Mouse (Mus musculus): ENCODE results near the gene Nol4l. TPM values are rescaled to one million over a fixed set of nuclear protein-coding genes. Genes with fewer than 3 reads are reported as not detected.
A peak's percentile ranks its signal among the peaks of the same experiment; 100 is the strongest.

Gene Nol4l
- total RNA-seq, 2 experiments from 2014 or later: 44.8 to 46.8 TPM

DNA sequence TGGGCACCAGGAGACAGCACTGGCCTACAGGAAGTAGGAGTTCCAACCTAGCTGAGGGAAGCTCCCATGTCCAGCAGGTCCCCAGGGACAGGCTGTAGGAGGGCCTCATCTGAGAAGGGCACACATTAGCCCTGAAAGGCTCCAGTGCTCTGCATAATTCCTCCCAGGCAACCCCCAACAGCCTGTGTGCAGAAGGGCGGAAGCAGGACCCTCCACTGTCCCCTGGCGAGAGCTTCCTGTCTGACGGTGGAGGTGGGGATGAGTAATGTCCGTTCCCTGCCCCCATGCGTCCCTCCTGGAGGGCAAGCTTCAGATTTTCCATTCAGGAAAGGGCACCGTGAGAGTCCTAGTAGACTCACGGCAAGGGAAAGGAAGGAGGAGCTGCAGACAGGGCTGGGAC lies 97.3 kb downstream of the Nol4l start:
- DNase-seq (ENCODE audit: low spot score in 2 of 2): no peak
- intact Hi-C loops (cut with DNase I): no loop called here

DNA sequence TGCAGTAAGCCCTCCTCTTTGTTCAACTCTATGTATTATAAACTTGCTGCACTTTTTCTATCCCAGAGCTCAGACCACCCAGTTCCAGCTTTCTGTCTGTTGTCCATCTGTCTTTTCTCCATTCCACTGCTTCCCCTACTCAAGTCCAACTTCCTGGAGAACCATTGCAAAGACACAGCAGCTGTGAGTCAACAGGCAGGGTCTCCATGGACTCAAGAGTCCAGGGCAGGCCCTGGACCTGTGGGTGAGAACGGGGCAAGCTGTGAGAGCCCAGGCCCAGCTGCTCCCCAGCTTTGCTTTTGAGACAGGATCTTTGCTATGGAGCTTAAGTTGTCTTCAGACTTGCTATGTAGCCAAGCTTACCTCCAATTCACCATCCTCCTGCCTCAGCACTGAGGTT lies 99.2 kb downstream of the Nol4l start:
- intact Hi-C loops (cut with DNase I): no loop called here
- no peak for DNase-seq (ENCODE audit: low spot score in 2 of 2)

DNA sequence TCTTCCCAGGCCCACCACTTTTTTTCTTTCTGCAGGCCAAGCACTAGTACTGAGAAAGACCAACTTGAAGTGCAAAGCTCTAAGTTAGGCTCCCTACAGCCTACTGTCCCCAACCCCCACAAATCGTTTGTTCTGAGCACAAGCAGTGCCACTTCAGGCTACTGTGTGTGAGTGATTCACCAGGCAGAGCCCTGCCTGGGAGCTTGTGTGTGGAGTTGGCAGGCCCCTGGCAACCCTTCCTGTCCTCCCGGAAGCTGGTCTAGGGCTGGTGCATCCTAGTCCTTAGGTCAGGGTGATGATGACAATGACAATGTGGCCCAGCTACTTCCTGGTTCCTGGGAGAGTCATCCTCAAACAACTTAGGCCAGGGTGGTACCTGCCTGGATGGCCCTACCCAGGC lies 101.3 kb downstream of the Nol4l start:
- intact Hi-C loops (cut with DNase I): no loop called here
- DNase-seq (ENCODE audit: low spot score in 2 of 2): peak in 1 of 2 experiments; percentile 44

DNA sequence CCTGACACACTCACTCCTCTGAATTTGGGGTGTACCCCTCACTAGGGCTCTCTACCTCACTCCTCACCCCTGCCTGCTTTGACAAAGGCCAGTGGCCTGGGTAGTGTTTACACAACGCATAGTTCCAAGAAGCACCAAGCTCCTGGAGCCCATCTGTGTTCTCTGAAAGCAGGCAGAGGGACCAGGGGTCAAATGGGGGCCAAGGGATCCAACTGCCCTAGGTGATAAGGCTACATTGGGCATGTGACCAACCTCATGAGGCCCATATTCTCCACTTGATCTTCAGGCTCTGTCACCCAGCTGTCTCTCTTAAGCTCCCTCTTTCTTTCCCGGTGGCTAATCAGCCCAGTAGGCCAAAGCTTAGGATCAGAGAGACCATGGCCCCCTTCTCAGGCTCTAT lies 102.8 kb downstream of the Nol4l start:
- intact Hi-C loops (cut with DNase I): no loop called here
- DNase-seq (ENCODE audit: low spot score in 2 of 2): no peak

DNA sequence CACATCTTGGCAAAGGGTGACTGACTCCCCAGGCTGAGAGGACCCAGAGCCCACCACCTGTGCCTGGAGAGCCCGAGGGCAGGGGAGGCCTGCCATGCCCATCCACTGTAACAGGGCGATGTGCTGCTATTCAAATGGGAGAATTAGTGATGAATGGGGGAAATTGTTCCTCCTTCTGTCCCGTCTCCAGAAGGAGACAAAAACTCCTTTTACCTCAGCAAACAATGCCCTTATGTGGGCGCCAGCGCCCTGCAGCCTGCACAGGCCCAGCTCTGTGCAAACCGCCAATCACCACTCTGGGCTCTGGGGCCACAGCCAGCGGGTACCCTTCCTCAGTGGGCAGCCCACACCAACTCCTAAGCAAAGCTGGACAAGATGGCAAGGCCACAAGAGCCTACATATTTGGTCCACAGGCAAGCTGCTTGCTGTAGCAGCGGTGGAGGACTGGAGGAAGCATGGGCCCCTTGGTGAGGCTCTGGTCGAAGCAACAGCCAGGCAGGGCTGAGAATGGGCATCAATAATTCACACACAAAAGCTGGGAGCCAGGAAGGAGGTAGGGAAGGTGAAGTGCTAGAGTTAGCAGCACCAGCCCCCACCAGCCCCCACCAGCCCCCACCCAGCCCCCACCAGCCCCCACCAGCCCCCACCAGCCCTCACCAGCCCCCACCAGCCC lies 103.6 kb downstream of the Nol4l start:
- DNase-seq (ENCODE audit: low spot score in 2 of 2): peak; percentile 48 to 65
- intact Hi-C loops (cut with DNase I): no loop called here

DNA sequence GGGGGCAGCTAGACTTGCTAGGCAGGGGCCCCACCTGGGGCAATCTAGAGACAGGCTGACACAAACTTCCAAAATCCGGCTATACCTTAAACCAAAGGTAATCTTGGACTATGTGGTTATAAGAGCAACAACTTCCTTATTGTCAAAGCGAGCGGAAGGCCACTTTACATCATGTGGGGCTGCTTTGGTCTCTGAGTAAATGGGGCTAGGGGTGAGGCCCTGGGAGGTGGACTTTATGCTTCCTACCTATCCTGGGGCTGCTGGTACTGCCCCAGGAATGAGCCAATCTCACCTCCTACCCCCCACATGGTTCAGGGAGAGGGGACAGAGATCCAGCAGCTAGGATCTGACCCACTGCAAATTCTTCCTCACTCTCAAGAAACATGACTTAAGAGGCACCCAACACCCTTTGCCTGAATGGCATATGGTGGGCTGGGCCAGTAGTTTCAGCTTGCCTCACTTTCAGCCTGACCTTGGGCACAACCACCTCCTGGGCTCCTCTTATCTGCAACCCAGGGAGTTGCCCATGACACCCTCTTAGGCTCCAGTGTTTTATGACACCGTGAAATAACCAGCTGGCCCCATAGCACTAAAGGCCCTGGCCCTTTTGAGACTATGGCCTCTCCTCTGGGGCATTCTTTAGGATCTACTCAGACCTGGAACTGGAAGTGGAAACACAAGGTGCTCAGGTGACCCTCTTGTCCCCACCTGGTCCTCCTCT lies 104.5 kb downstream of the Nol4l start:
- no peak for DNase-seq (ENCODE audit: low spot score in 2 of 2)
- intact Hi-C loops (cut with DNase I): no loop called here

DNA sequence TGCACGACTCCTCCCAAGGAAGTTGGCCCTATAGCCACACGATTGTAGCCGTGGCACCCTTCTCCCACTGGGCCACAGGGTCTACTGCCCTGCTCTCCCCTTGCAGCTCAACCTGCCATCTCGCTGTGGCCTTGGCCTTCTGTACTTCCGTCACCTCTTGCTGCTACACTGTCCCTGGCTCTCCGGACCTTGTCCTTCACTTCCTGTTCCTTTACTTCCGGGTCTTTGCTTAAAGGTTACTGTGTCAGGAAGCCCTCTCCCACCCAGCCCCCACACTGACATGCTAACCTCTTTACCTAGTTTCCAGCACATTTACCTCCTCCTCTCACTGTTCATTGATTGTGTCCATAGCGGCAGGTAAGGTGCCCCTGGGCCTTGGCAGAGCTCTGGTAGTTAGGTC lies 105.2 kb downstream of the Nol4l start:
- no peak for DNase-seq (ENCODE audit: low spot score in 2 of 2)
- intact Hi-C loops (cut with DNase I): no loop called here

DNA sequence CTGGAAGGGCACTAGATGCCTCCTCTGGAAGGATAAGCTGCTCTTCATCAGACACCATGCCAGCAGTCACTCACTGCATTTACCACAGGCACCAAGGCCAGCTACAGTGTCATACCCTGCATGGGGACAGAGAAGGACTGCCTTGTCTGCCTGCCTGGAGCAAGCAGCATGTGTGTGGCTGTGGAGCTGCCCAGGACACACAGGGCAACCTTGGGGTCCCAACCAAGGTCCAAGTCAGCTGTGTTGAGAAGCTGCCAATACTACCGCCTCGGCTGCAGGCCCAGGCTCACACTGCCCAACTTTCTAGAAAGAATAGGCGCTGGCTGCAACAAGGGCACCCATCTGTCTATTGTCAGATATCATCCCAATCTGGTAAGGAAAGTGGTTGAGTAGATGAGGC lies 106.7 kb downstream of the Nol4l start:
- DNase-seq (ENCODE audit: low spot score in 2 of 2): no peak
- intact Hi-C loops (cut with DNase I): no loop called here

DNA sequence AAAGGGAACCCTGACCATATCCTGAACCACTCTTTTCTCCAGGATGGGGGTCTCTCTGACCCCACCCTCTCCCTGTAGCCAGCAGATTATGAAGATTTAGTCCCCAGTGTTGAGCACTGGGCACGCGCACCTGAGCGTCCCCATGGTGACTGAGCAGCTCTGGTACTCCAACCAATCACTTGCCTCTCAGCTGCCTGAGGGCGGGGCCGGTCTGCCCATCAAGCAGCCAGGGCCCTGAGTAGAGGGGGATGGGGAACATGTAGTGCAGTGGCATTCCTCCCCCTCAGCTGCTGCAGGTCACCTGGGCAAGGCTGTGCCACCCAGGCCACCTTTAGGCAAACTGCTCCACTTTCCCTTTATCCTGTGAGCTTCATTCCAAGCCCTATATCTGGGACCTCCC lies 107.7 kb downstream of the Nol4l start:
- peak; percentile 59 to 66 for DNase-seq (ENCODE audit: low spot score in 2 of 2)
- intact Hi-C loops (cut with DNase I): no loop called here

DNA sequence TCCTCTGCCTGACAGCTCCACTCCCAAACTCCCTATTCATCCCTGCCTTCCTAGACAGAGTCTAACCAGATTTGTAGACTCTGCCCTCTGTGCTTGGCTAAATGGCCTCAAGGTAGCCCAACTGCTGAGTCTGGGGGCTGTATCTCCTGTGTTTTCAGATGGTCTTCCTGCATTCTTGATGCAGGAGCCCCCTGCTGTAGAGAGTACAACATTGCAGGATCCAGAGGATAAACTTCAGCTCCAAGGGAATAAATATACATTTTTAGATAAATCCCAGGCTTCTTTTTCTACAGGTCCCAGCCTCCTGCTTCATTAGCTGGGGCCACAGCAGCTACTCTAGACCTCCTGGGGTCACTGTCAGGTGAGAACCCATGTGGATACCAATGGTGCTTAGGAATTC lies 108.5 kb downstream of the Nol4l start:
- intact Hi-C loops (cut with DNase I): no loop called here
- no peak for DNase-seq (ENCODE audit: low spot score in 2 of 2)

DNA sequence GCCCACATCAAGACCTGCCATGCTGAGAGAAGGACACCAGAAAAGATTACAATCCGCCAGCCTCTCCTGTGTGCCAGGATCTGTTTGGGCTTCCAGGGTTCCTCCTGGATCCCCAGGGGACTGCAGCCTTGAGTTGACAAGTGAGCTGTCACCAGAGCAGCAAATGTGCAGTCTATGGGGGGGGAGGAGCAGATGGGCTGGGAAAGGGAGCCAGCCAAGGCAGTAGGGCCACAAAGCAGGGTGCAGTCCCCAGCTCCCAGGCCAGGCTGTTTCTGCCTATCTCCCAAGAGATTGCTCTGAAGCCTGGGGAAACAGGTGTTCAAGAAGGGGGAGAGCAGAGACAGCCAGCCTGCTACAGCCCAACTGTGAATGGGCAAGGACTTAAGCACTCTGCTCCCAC lies 111.4 kb downstream of the Nol4l start:
- intact Hi-C loops (cut with DNase I): no loop called here

DNA sequence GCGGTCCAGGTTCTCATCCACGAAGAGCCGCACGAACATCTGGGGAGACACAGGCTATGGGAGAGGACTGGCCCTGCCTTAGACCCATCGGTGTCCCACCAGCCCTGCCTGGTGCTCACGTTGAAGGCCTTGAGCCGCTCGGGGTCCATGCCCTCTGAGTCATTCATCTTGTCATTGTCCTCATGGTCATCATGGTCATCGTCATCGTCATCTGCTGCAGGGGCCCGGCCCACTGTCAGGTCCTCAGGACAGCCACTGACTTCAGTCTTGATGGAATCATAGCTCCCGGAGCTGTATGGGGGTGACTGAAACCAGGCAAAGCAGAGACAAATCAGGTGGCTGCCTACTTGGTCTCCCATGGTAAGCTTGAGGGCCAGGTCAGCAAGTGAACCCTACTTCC lies 111.9 kb downstream of the Nol4l start:
- DNase-seq (ENCODE audit: low spot score in 2 of 2): no peak
- intact Hi-C loops (cut with DNase I): no loop called here

More for the DNA sequence above, 111.4 kb downstream of the Nol4l start:
- no peak for DNase-seq (ENCODE audit: low spot score in 2 of 2)

DNA sequence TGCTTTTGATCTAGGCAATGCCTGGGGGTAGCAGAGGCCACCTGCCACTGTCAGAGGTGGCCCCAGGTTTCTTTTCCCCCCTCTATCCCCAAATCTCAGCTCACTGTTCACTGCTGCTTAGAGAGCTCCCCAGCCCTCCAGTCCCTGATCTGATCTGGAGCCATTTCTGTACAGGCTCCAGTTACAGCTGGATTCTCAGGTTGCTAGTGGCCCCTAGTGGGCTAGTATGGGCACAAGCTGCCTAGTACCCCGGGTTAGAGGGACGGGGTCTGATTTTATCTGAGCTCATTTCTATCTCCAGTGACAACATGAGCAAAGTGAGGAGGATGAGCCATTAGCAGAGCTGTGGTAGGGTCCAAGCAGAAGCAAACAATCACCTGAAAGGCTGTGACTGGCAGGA lies 115.2 kb downstream of the Nol4l start:
- intact Hi-C loops (cut with DNase I): no loop called here
- DNase-seq (ENCODE audit: low spot score in 2 of 2): no peak

DNA sequence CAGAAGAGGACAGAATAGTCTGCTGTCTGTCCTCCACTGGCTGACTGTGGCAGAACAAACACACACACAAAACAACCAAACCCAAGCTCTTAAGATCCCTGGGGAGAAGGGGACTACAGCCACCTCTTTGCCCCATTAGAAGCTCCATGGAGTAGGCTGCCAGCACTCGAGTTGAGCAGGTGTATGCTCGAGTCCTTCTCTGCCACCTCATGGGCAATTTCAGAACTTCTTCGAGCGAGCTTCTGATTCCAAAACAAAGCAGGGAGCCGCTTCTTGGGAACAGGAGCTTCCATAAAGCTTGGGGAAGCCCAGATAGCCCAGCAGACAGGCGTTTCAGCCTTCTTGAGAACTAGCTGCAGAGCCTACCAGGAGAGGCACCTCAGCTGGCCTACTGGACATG lies 117.2 kb downstream of the Nol4l start:
- intact Hi-C loops (cut with DNase I): no loop called here
- DNase-seq (ENCODE audit: low spot score in 2 of 2): no peak

DNA sequence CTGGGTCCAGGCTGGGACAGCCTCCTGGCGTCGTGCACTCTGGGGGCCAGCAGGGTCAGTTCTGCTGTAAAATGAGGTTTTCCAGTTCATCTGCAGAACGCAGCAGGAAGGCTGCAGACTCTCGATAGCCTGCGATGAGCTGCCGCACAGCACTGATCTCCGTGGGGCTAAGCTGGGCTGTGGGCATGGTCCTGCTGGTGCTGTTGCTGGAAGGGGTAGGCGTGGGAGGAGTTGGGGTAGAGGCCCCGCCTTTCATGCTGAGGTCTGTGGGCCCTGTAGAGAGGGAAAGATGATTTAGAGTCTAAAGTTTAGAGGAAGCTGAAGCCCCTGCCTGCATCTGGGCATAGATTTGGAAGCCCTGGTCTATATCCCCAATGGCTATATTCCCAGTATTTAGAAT lies 118.2 kb downstream of the Nol4l start:
- intact Hi-C loops (cut with DNase I): no loop called here

DNA sequence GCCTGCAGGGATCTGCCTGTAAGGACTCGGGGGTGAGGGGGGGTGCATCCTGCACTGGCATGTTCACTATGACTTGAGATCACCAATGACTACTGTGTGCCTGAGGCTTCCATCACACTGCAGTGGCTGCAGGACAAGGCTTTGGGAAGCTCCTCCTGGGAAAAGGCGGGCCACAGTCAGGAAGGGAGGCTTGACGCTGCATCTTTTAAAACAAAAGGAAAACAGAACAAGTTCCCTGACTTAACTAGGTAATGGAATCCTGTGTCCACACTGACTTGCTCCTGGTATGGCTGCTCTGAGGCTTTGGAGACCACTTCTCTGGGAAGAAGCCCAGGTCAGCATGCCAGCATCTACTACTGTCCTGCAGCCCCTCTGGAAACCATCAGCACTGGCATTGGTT lies 120.8 kb downstream of the Nol4l start:
- DNase-seq (ENCODE audit: low spot score in 2 of 2): no peak
- intact Hi-C loops (cut with DNase I): no loop called here

More for the DNA sequence above, 118.2 kb downstream of the Nol4l start:
- no peak for DNase-seq (ENCODE audit: low spot score in 2 of 2)

DNA sequence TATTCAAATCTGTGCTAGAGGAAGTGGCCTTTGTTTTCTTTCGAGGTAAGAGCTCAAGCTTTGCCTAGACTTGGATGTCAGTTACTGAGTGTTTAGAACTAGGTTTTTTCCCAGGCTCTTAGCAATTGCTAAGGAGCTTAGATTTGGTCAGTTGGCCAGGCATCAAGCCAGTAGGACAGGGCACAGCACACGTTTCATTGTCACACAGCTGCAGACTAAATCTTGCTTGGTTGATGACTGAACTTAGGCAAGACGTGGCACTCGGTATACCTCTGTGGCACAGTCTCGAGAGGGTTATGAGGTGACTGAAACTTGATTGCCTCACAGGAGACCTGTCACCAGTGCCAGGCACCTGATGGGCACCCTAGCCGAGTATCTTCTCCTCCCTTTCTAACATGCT lies 122.9 kb downstream of the Nol4l start:
- DNase-seq (ENCODE audit: low spot score in 2 of 2): no peak
- intact Hi-C loops (cut with DNase I): no loop called here

DNA sequence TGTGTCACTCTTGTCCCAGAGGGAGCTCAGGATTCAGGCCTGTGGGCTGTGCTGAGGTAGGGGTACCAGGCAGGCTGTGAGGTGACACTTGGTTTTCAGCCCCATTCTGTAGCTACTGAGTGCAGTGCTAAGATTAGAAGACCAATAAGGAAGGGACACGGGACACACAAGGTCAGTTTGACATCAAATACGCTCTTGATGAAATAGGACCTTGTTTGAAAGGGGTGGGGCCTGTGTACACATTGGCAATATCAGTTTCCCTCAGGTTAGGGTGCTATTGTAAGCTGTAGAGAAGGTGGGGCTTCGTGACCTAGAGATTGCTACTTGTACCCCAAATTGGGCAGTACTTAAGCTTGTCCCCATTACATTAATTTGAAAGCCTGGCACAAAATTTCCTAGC lies 124.9 kb downstream of the Nol4l start:
- intact Hi-C loops (cut with DNase I): no loop called here
- DNase-seq (ENCODE audit: low spot score in 2 of 2): no peak

DNA sequence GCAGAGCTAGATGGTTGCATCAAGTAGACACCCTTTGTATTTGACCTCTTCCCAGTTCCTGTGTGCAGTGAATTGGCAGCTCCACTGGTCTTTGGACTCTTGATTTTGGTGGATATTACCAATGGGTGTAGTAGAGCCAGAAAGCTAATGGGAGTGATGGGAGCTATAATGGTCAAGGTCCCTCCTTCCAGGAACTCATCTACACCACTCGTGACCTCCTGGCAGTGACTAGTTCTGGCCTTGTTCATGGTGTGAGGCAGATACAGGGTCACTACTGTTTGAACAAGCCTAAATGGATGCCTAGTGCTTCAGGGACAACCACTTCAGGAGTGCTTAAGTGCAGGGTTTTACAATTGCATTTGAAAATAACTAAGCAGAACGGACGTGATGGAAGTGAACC lies 125.7 kb downstream of the Nol4l start:
- intact Hi-C loops (cut with DNase I): no loop called here
- no peak for DNase-seq (ENCODE audit: low spot score in 2 of 2)

DNA sequence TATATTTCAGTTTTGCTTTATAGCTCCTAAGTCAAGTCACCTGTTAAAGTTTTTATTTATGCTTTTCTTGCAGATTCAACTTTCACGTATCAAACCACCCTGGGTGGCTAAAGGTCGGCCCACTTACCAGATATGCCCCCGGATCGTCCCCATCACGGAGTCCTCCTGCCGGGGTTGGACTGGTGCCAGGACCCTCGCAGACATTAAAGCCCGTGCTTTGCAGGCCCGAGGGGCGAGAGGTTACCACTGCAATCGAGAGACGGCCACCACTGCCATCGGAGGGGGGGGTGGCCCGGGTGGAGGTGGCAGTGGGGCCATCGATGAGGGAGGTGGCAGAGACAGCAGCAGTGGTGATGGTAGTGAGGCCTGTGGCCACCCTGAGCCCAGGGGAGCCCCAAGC lies 130.6 kb downstream of the Nol4l start:
- DNase-seq (ENCODE audit: low spot score in 2 of 2): no peak
- intact Hi-C loops (cut with DNase I): no loop called here

DNA sequence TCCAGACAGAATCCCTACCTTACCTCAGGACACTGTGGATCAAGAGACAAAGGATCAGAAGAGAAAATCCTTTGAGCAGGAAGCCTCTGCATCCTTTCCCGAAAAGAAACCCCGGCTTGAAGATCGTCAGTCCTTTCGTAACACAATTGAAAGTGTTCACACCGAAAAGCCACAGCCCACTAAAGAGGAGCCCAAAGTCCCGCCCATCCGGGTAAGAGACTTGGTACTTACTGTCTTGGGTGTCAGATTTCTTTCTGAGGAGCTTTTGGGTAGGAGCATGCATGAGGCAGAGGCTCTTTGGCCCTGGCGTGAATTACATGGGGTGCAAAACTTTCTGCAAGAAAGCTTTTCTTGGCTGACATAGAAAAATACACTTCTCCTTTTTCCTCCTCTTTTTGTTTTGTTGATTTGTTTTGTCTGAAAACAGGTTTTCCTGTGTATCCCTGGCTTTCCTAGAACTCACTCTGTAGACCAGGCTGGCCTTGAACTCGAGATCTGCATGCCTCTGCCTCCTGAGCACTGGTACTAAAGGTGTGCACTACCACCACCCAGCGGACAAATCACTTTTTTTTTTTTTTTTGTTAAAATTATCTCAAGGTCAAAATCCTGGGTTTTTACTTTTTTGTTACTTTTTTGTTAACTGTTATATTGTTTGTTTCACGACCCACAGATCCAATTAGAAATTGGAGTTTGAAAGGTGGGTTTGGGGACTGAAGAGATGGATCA lies 131.8 kb downstream of the Nol4l start:
- DNase-seq (ENCODE audit: low spot score in 2 of 2): no peak
- intact Hi-C loops (cut with DNase I): no loop called here
